Mouse (Mus musculus) lung, postnatal 0 days (tissue): ENCODE data around the gene Ptcd2. TPM values are rescaled to one million over a fixed set of nuclear protein-coding genes. Genes with fewer than 3 reads are reported as not detected.
"Not testable (repeated sequence)": the region's sequence is repeated elsewhere in the genome, so short reads cannot be mapped to it uniquely, and the experiment has no call there.

Source experiments
- ATAC-seq: fragments of 200-750 bp; cut with Nextera tagmentation; 2 replicates; pipeline ENCODE4 v1.8.0; 2017; ENCODE audit warnings: moderate library complexity
- DNase-seq: peaks from one replicate; pipeline ENCODE4 v3.0.0-alpha.2; 2016; ENCODE audit warnings: low spot score
- H3K27ac ChIP-seq: fragments of 300-500 bp; sonication (generic); 2 replicates; pipeline ENCODE4 v1.5.1; 2014; ENCODE audit warnings: antibody characterized with exemption, mild to moderate bottlenecking, low read length, mixed read lengths
- H3K27me3 ChIP-seq: fragments of 300-500 bp; sonication (generic); replicated peaks from 2 replicates; pipeline ENCODE4 v1.6.1; 2014; ENCODE audit warnings: low read length, mixed read lengths; ENCODE audit not compliant: insufficient read depth
- H3K36me3 ChIP-seq: fragments of 300-500 bp; sonication (generic); 2 replicates; pipeline ENCODE4 v1.6.1; 2014; ENCODE audit warnings: low read length, mixed read lengths; ENCODE audit not compliant: insufficient read depth
- H3K4me1 ChIP-seq: fragments of 300-500 bp; sonication (generic); 2 replicates; pipeline ENCODE4 v1.6.1; 2014; ENCODE audit warnings: antibody characterized with exemption, low read depth, low read length, mixed read lengths; ENCODE audit not compliant: insufficient read depth
- H3K4me2 ChIP-seq: fragments of 300-500 bp; sonication (generic); replicated peaks from 2 replicates; pipeline ENCODE4 v1.6.1; 2014; ENCODE audit warnings: low read depth, mild to moderate bottlenecking, low read length, moderate library complexity, mixed read lengths
- H3K4me3 ChIP-seq: fragments of 300-500 bp; sonication (generic); 2 replicates; pipeline ENCODE4 v1.5.1; 2014; ENCODE audit warnings: low read depth, low read length
- H3K9ac ChIP-seq: fragments of 300-500 bp; sonication (generic); replicated peaks from 2 replicates; pipeline ENCODE4 v1.6.1; 2014; ENCODE audit warnings: low read depth, mild to moderate bottlenecking
- H3K9me3 ChIP-seq: fragments of 300-500 bp; sonication (generic); 2 replicates; pipeline ENCODE4 v1.6.1; 2016; ENCODE audit warnings: low read length, mixed read lengths
- CTCF ChIP-seq: IDR thresholded peaks from 2 replicates; pipeline ENCODE4 v1.5.1; 2016; ENCODE audit warnings: antibody characterized with exemption, mild to moderate bottlenecking
- EP300 ChIP-seq: IDR thresholded peaks from 2 replicates; pipeline ENCODE4 v1.6.1; 2016; ENCODE audit warnings: antibody characterized with exemption, mild to moderate bottlenecking, control low read depth
- whole genome bisulfite sequencing: fragments of 180-500 bp; shearing (Covaris S2); extraction: QIAGEN DNeasy Blood & Tissue Kit; methylation state at CpG from one replicate; pipeline ENCODE4 v1.1.7; 2014; 5-methylcytosine and 5-hydroxymethylcytosine counted together
- polyA plus RNA-seq: library from polyadenylated mRNA; unstranded; fragments of >200 nt; fragmentation: Nextera tagmentation; extraction: Ambion mirVana; gene quantifications from 2 replicates; pipeline ENCODE4 v1.2.1, GENCODE M21; 2015

Gene Ptcd2
- polyA plus RNA-seq, 1 experiment from 2014 or later, result 22.9 TPM

DNA sequence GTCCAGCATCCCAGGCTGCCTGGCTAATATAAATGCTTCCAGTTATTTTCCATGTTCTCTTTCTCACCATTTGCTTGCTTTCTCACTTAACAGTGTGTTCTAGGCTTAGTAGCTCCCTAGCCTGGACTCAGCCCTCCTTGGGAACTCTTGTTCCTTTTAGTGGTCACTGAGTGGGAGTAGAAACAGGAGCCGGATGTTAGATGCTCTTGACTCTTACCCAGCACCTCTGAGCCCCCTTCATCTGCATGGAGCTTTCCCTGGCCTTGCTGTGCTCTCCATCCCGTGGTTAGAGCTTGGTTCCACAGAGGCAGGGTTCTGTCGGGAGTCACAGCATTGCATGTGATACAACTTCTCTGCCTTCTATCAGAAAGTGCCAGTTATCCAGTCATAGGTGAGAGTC, 7.1 kb upstream of the Ptcd2 start:
- H3K4me3 ChIP-seq, result no peak overlapping the region
- TF ChIP-seq EP300, result no peak
- no peak for TF ChIP-seq CTCF
- H3K9me3 ChIP-seq, result no peaks in the 10 kb centered on the region
- no peak overlapping the region for H3K4me2 ChIP-seq
- H3K36me3 ChIP-seq, result no peaks in the 10 kb centered on the region
- H3K9ac ChIP-seq, result no peak overlapping the region
- DNase-seq (no peak), ATAC-seq (no peak)
- H3K27me3 ChIP-seq, result no peaks in the 10 kb centered on the region
- no peak overlapping the region for H3K27ac ChIP-seq
- 77% methylated on average over 3 of the region's 3 CpGs for WGBS
- H3K4me1 ChIP-seq, result no peaks in the 10 kb centered on the region

DNA sequence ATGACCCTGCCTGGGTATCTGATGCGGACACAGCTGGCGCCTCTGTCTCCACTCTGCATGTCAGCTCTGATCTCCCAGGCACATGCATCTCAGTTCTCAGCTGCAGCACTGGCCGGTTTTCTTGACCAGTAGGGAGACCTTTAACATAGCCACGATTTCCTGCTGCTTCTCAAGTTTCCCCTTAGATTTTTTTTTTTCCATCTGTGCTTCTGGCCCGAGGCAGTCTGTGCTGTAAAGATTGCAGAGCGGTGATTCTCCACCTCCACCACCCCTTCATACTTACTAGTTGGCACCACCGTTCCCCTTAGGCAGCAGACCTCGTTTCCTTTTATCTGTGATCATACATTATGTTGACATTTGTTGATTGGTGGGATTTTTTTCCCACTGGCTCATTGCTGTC, 6.7 kb upstream of the Ptcd2 start:
- 60% methylated on average over 8 of the region's 8 CpGs for WGBS
- no peaks in the 10 kb centered on the region for H3K36me3 ChIP-seq
- no peak overlapping the region for H3K4me2 ChIP-seq
- H3K9ac ChIP-seq, result no peak overlapping the region
- no peaks in the 10 kb centered on the region for H3K9me3 ChIP-seq
- H3K27ac ChIP-seq, result no peak overlapping the region
- DNase-seq (no peak), ATAC-seq (no peak)
- H3K27me3 ChIP-seq, result no peaks in the 10 kb centered on the region
- H3K4me3 ChIP-seq, result no peak overlapping the region
- H3K4me1 ChIP-seq, result no peaks in the 10 kb centered on the region
- TF ChIP-seq CTCF, result no peak
- TF ChIP-seq EP300, result no peak

DNA sequence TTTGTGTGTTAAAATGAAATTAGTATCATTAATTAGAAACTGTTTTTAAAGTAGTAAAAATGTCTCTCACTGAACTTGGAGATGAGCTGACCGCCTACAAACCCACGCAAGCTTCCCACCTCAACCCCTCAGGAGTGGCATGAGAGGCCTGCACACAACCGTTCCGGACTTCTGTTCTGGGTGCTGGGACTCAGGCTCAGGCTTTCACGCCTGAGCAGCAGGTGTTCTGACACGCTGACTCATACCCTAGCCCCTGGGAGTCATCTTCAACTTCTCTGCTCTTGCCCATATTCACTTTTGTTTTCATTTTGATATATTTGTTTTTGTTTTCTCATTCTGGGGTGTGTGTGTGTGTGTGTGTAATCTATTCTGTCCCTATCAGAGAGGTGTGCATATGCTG, 5.5 kb upstream of the Ptcd2 start:
- H3K36me3 ChIP-seq, result no peaks in the 10 kb centered on the region
- no peak overlapping the region for H3K27ac ChIP-seq
- H3K4me3 ChIP-seq, result no peak overlapping the region
- H3K4me2 ChIP-seq, result no peak overlapping the region
- 86% methylated on average over 6 of the region's 6 CpGs for WGBS
- ATAC-seq, result no peak
- no peak overlapping the region for H3K9ac ChIP-seq
- no peak for TF ChIP-seq EP300
- TF ChIP-seq CTCF, result no peak
- no peaks in the 10 kb centered on the region for H3K4me1 ChIP-seq
- H3K27me3 ChIP-seq, result no peaks in the 10 kb centered on the region
- no peak for DNase-seq
- H3K9me3 ChIP-seq, result no peaks in the 10 kb centered on the region

DNA sequence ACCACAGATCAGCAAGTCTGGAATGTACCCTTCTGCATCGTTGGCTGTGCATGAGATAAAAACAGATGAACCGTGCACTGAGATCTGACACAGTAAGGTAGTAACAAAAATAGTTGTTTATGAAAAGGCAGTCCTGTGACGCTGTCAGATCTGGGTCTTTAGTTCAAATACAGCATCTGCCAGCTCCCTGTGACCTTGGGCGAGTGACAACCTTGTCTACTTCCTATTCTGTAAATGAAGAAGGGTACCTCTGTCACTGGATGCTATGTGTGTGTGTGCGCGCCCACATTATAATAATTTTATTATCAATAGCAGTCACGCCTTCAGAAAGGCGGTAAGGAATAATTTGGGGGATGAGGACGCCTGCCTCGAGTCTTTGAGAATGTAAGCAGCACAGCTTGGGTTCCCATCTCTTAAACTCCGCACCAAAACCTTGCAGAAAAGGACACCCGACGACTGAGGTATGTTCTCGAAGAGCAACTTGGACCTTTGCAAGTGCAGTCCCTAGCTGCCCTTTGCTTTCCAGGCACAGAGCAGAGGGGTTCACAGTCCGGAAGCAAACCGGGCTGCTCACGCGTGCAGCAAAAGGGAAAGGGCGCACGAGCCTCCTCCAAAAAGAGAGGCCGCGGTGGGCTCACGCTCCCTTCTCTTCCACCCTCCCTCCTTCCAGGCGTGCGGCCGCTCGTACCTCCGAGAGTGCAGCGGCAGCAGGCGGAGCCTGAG, 468 bp downstream of the Ptcd2 start:
- peak overlapping the region; percentile 92 for H3K4me3 ChIP-seq
- 1% methylated on average over 30 of the region's 30 CpGs for WGBS

DNA sequence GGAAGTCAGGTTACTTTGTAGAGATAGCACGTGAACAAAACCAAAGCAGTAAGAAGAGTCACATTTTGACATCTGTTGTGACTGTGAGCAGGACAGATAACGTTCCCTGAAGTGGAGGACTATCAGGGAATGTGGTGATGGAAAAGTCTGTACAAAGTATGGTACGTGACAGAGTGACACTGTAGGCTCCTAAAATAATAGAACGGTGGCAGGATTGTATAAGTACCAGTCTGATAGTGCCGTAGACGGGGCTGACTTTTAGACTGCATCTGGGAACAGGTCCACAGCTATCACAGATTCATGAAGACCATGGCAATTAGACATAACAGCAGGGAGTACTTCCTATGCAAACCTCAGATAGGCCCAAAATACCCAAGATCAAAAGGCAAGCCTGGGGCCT, 3.0 kb downstream of the Ptcd2 start:
- Histone ChIP-seq H3K27ac (no peak overlapping the region), H3K36me3 (peaks cover 22% of the 10 kb centered on the region), H3K4me1 (peaks cover 5% of the 10 kb centered on the region; the same call in 1 of the 2 replicates), H3K4me2 (no peak overlapping the region), H3K27me3 (no peaks in the 10 kb centered on the region), H3K9me3 (no peaks in the 10 kb centered on the region), H3K9ac (no peak overlapping the region), H3K4me3 (no peak overlapping the region)
- DNase-seq, result no peak
- TF ChIP-seq CTCF (no peak), EP300 (no peak)
- ATAC-seq, result no peak
- 91% methylated on average over 6 of the region's 6 CpGs for WGBS

More for the DNA sequence above, 468 bp downstream of the Ptcd2 start:
- Histone ChIP-seq H3K27ac (peak overlapping the region; percentile 83), H3K4me1 (peaks cover 5% of the 10 kb centered on the region; the same call in 1 of the 2 replicates), H3K36me3 (peaks cover 14% of the 10 kb centered on the region), H3K9me3 (no peaks in the 10 kb centered on the region), H3K4me2 (peak overlapping the region; percentile 69), H3K27me3 (no peaks in the 10 kb centered on the region), H3K9ac (peak overlapping the region; percentile 85)
- ATAC-seq (peak; percentile 76), DNase-seq (no peak)
- TF ChIP-seq EP300, result no peak
- no peak for TF ChIP-seq CTCF

DNA sequence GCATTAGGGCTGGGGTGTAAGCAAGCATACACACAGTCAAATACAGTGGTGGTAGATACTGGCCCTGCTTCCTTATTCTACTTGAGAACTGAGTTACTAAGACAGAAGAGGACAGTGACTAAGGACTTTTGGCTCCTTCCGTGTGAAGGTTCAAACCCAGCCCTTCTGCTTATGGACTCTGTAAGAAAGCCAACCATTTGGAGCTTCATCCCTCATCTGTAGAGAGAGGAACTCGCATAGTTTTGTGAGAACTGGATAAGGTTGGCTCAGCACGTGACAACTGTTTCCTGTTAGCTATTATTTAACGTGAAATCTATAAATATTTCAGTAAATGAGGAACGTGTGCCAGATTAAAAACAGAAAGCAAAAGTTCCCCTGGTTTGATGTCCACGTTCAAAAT, 7.0 kb downstream of the Ptcd2 start:
- TF ChIP-seq CTCF, result no peak
- TF ChIP-seq EP300, result no peak
- Histone ChIP-seq H3K9ac (no peak overlapping the region), H3K4me2 (no peak overlapping the region), H3K4me1 (no peaks in the 10 kb centered on the region), H3K9me3 (no peaks in the 10 kb centered on the region), H3K27me3 (no peaks in the 10 kb centered on the region), H3K27ac (no peak overlapping the region), H3K36me3 (peaks cover 37% of the 10 kb centered on the region), H3K4me3 (no peak overlapping the region)
- 45% methylated on average over 6 of the region's 6 CpGs for WGBS
- no peak for ATAC-seq
- DNase-seq, result no peak

DNA sequence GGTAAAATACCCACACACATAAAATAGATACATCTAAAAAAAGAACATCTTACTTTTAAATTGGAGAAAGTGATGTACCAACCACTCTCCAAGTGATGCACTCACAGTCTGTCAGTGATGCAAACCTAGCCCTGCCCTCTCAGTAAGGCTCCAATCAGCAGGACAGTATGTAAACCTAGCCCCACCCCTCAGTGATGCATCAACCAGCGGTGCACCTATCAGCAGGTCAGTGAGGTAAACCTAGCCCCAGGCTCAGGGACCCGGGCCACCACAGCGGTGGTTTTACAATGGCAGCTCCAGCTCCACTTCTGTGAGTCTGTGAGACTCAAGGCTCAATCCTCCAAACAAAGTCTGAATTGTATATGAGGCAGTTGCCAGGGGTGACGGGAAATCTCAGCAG, 13.2 kb downstream of the Ptcd2 start:
- Histone ChIP-seq H3K4me1 (no peaks in the 10 kb centered on the region), H3K4me2 (no peak overlapping the region), H3K9me3 (no peaks in the 10 kb centered on the region), H3K27ac (no peak overlapping the region), H3K4me3 (no peak overlapping the region), H3K9ac (no peak overlapping the region), H3K27me3 (no peaks in the 10 kb centered on the region), H3K36me3 (peaks cover 34% of the 10 kb centered on the region)
- TF ChIP-seq CTCF (no peak), EP300 (no peak)
- 73% methylated on average over 4 of the region's 4 CpGs for WGBS
- ATAC-seq, result no peak
- no peak for DNase-seq

DNA sequence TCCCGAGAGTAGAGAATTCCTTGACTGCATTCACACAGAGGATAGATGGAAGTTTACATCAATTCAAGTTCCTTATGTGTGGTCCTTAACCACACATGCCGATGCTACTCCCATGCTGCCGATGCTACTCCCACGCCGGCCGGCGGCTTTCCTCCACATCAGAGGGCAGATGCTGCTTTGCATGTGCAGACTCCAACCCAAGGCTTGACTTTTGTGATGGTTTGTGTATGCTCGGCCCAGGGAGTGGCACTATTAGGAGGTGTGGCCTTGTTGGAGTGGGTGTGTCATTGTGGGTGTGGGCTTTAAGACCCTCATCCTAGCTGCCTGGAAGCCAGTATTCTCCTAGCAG, 20.2 kb downstream of the Ptcd2 start:
- not testable (repeated sequence) for H3K4me3 ChIP-seq, H3K4me1 ChIP-seq, H3K4me2 ChIP-seq, H3K9ac ChIP-seq, DNase-seq, H3K9me3 ChIP-seq, H3K27me3 ChIP-seq, ATAC-seq, H3K27ac ChIP-seq
- H3K36me3 ChIP-seq, result peaks cover 13% of the 10 kb centered on the region; the same call in 1 of the 2 replicates
- WGBS, result 86% methylated on average over 8 of the region's 8 CpGs
